Mouse (Mus musculus): ENCODE measurements around the gene Gm4141. TPM values are rescaled to one million over a fixed set of nuclear protein-coding genes. Genes with fewer than 3 reads are reported as not detected.
"Not testable (repeated sequence)": the region's sequence is repeated elsewhere in the genome, so short reads cannot be mapped to it uniquely, and the experiment has no call there.

The Gm4141 gene
- total RNA-seq (2012; rRNA removed) (not detected in 2 replicates), total RNA-seq (2014; rRNA removed) (not detected in 2 replicates), polyA plus RNA-seq (2012; ENCODE audit: insufficient read length, low read depth) (not detected in 2 replicates)

DNA sequence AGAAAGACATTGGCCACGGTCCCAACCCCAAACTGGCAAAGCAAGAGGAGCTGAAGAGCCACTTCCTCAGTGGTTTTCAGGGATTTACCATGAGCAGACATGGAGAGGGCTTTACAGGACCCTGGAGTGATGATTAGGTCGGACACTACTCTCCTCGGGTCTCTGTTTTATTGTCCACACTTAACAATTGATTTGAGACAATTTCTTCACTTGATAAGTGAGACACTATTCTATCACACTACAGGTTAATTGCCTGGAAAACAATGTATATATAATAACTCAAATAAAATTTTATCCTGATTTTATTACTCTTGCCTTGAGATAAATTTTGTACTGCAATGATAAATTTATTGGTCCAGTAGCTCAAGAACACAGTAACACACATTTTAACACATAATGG lies at the start of gene Gm4141:
TSS of gene Gm4141 (minus strand) at position 101 of the 400 bp plus-strand sequence.
- H3K9me3 ChIP-seq (replicated peaks; ENCODE audit: low read length); in situ Hi-C loops (cut with MboI; ENCODE audit: low pct_ligation_motif_present, low pct_unique_long_range_greater_than_20kb, low sequenced_read_pairs); DNase-seq (ENCODE audit: extremely low read depth); H3K4me1 ChIP-seq (ENCODE audit: control insufficient read depth in 1 of 2, insufficient read depth in 2 of 2); dilution Hi-C loops (cut with MboI; ENCODE audit: extremely low pct_ligation_motif_present, extremely low pct_unique_long_range_greater_than_20kb, low sequenced_read_pairs); H3K9ac ChIP-seq (ENCODE audit: insufficient read depth, low read depth); H3K4me3 ChIP-seq (replicated peaks in 1 of 3; ENCODE audit: low read depth in 2 of 3, low read length in 2 of 3, poor library complexity in 1 of 3); H3K79me2 ChIP-seq (replicated peaks; ENCODE audit: control insufficient read depth, extremely low read depth, insufficient read depth, poor library complexity, severe bottlenecking); H3K27ac ChIP-seq (ENCODE audit: insufficient read depth, low read depth); H3K4me2 ChIP-seq (ENCODE audit: insufficient read depth, low read depth, poor library complexity, severe bottlenecking); H3K27me3 ChIP-seq (replicated peaks); H3K36me3 ChIP-seq (replicated peaks in 1 of 2; ENCODE audit: control insufficient read depth in 1 of 2, insufficient read depth in 1 of 2, low read length in 1 of 2): not testable (repeated sequence)

DNA sequence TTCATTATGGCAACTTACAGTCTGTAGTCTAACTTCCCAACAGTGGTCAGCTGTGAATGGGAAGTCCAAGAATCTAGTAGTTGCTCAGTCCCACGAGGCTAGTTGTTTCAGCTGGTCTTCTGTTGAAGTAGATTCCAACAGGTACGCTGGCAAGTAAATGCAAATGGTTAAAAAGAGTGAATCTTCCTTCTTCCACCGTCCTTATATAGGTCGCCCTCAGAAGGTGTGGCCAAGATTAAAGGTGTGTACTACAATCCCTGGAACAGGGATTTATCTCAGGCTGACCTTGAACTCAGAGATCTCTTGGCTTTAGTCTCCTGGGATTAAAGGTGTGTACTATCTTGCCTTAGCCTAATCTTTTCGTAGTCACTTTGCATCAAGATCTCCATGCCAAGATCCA lies 22.9 kb upstream of the Gm4141 start, which contains the start of gene Gm4513:
TSS of gene Gm4513 (minus strand) at position 101 of the 400 bp plus-strand sequence.
- in situ Hi-C loops (cut with MboI; ENCODE audit: low pct_ligation_motif_present, low pct_unique_long_range_greater_than_20kb, low sequenced_read_pairs); DNase-seq (ENCODE audit: extremely low read depth); H3K4me1 ChIP-seq (ENCODE audit: control insufficient read depth in 1 of 2, insufficient read depth in 2 of 2); H3K27me3 ChIP-seq (replicated peaks); H3K79me2 ChIP-seq (replicated peaks; ENCODE audit: control insufficient read depth, extremely low read depth, insufficient read depth, poor library complexity, severe bottlenecking); dilution Hi-C loops (cut with MboI; ENCODE audit: extremely low pct_ligation_motif_present, extremely low pct_unique_long_range_greater_than_20kb, low sequenced_read_pairs); H3K9ac ChIP-seq (ENCODE audit: insufficient read depth, low read depth); H3K4me2 ChIP-seq (ENCODE audit: insufficient read depth, low read depth, poor library complexity, severe bottlenecking); H3K4me3 ChIP-seq (replicated peaks in 1 of 3; ENCODE audit: low read depth in 2 of 3, low read length in 2 of 3, poor library complexity in 1 of 3); H3K36me3 ChIP-seq (replicated peaks in 1 of 2; ENCODE audit: control insufficient read depth in 1 of 2, insufficient read depth in 1 of 2, low read length in 1 of 2); H3K9me3 ChIP-seq (replicated peaks; ENCODE audit: low read length); H3K27ac ChIP-seq (ENCODE audit: insufficient read depth, low read depth): not testable (repeated sequence)

DNA sequence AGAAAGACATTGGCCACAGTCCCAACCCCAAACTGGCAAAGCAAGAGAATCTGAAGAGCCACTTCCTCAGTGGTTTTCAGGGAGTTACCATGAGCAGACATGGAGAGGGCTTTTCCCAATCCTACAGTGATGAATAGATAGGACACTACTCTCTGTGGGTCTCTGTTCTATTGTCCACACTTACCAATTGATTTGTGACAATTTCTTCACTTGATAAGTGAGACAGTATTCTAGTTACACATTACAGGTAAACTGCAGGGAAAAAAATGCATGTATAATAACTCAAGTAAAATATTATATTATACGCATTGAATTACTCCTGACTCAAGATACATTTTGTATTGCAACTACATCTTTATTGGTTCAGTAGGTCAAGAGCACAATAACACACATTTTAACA lies 30.4 kb downstream of the Gm4141 start, which contains the start of gene Gm5726:
TSS of gene Gm5726 (minus strand) at position 101 of the 400 bp plus-strand sequence.
- H3K27ac ChIP-seq (ENCODE audit: insufficient read depth, low read depth); dilution Hi-C loops (cut with MboI; ENCODE audit: extremely low pct_ligation_motif_present, extremely low pct_unique_long_range_greater_than_20kb, low sequenced_read_pairs); H3K9ac ChIP-seq (ENCODE audit: insufficient read depth, low read depth); in situ Hi-C loops (cut with MboI; ENCODE audit: low pct_ligation_motif_present, low pct_unique_long_range_greater_than_20kb, low sequenced_read_pairs); H3K36me3 ChIP-seq (replicated peaks in 1 of 2; ENCODE audit: control insufficient read depth in 1 of 2, insufficient read depth in 1 of 2, low read length in 1 of 2); H3K27me3 ChIP-seq (replicated peaks); H3K4me3 ChIP-seq (replicated peaks in 1 of 3; ENCODE audit: low read depth in 2 of 3, low read length in 2 of 3, poor library complexity in 1 of 3); DNase-seq (ENCODE audit: extremely low read depth); H3K9me3 ChIP-seq (replicated peaks; ENCODE audit: low read length); H3K4me2 ChIP-seq (ENCODE audit: insufficient read depth, low read depth, poor library complexity, severe bottlenecking); H3K79me2 ChIP-seq (replicated peaks; ENCODE audit: control insufficient read depth, extremely low read depth, insufficient read depth, poor library complexity, severe bottlenecking); H3K4me1 ChIP-seq (ENCODE audit: control insufficient read depth in 1 of 2, insufficient read depth in 2 of 2): not testable (repeated sequence)

DNA sequence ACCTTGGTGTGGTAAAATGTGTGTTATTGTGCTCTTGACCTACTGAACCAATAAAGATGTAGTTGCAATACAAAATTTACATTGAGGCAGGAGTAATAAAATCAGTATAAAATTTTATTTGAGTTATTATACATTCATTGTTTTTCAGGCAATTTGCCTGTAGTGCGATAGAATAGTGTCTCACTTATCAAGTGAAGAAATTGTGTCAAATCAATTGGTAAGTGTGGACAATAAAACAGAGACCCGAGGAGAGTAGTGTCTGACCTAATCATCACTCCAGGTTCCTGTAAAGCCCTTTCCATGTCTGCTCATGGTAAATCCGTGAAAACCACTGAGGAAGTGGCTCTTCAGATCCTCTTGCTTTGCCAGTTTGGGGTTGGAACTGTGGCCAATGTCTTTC lies 42.5 kb downstream of the Gm4141 start, which contains the start of gene Vmn1r104:
TSS of gene Vmn1r104 (plus strand) at position 301 of the 400 bp plus-strand sequence.
- H3K79me2 ChIP-seq (replicated peaks; ENCODE audit: control insufficient read depth, extremely low read depth, insufficient read depth, poor library complexity, severe bottlenecking); H3K9me3 ChIP-seq (replicated peaks; ENCODE audit: low read length); H3K4me1 ChIP-seq (ENCODE audit: control insufficient read depth in 1 of 2, insufficient read depth in 2 of 2); H3K9ac ChIP-seq (ENCODE audit: insufficient read depth, low read depth); H3K27me3 ChIP-seq (replicated peaks); DNase-seq (ENCODE audit: extremely low read depth); in situ Hi-C loops (cut with MboI; ENCODE audit: low pct_ligation_motif_present, low pct_unique_long_range_greater_than_20kb, low sequenced_read_pairs); H3K36me3 ChIP-seq (replicated peaks in 1 of 2; ENCODE audit: control insufficient read depth in 1 of 2, insufficient read depth in 1 of 2, low read length in 1 of 2); H3K27ac ChIP-seq (ENCODE audit: insufficient read depth, low read depth); H3K4me3 ChIP-seq (replicated peaks in 1 of 3; ENCODE audit: low read depth in 2 of 3, low read length in 2 of 3, poor library complexity in 1 of 3); H3K4me2 ChIP-seq (ENCODE audit: insufficient read depth, low read depth, poor library complexity, severe bottlenecking); dilution Hi-C loops (cut with MboI; ENCODE audit: extremely low pct_ligation_motif_present, extremely low pct_unique_long_range_greater_than_20kb, low sequenced_read_pairs): not testable (repeated sequence)

Other genes with a start within 250 kb of the Gm4141 start
- gene Gm4133, start 242.2 kb downstream of the Gm4141 start, total RNA-seq (2012; rRNA removed), result not detected in 2 replicates
- gene Gm4133, start 242.2 kb downstream of the Gm4141 start, total RNA-seq (2014; rRNA removed), result not detected in 2 replicates
- gene Gm4133, start 242.2 kb downstream of the Gm4141 start, polyA plus RNA-seq (2012; ENCODE audit: insufficient read length, low read depth), result not detected in 2 replicates
- not detected in 2 replicates for gene Gm5728, start 200.8 kb downstream of the Gm4141 start, total RNA-seq (2012; rRNA removed)
- not detected in 2 replicates for gene Gm5728, start 200.8 kb downstream of the Gm4141 start, total RNA-seq (2014; rRNA removed)
- not detected in 2 replicates for gene Gm5728, start 200.8 kb downstream of the Gm4141 start, polyA plus RNA-seq (2012; ENCODE audit: insufficient read length, low read depth)
- not detected in 2 replicates for gene Vmn1r100, start 158.3 kb downstream of the Gm4141 start, total RNA-seq (2012; rRNA removed)
- not detected in 2 replicates for gene Vmn1r100, start 158.3 kb downstream of the Gm4141 start, total RNA-seq (2014; rRNA removed)
- not detected in 2 replicates for gene Vmn1r100, start 158.3 kb downstream of the Gm4141 start, polyA plus RNA-seq (2012; ENCODE audit: insufficient read length, low read depth)
- not detected in 2 replicates for gene Vmn1r101, start 133.6 kb downstream of the Gm4141 start, total RNA-seq (2012; rRNA removed)
- not detected in 2 replicates for gene Vmn1r101, start 133.6 kb downstream of the Gm4141 start, total RNA-seq (2014; rRNA removed)
- gene Vmn1r101, start 133.6 kb downstream of the Gm4141 start, polyA plus RNA-seq (2012; ENCODE audit: insufficient read length, low read depth), result not detected in 2 replicates
- not detected in 2 replicates for gene Gm10670, start 101.3 kb downstream of the Gm4141 start, total RNA-seq (2012; rRNA removed)
- gene Gm10670, start 101.3 kb downstream of the Gm4141 start, total RNA-seq (2014; rRNA removed), result not detected in 2 replicates
- gene Gm10670, start 101.3 kb downstream of the Gm4141 start, polyA plus RNA-seq (2012; ENCODE audit: insufficient read length, low read depth), result not detected in 2 replicates
- not detected in 2 replicates for gene Vmn1r103, start 65.7 kb downstream of the Gm4141 start, total RNA-seq (2012; rRNA removed)
- gene Vmn1r103, start 65.7 kb downstream of the Gm4141 start, total RNA-seq (2014; rRNA removed), result not detected in 2 replicates
- not detected in 2 replicates for gene Vmn1r103, start 65.7 kb downstream of the Gm4141 start, polyA plus RNA-seq (2012; ENCODE audit: insufficient read length, low read depth)
- not detected in 2 replicates for gene Vmn1r104, start 42.4 kb downstream of the Gm4141 start, total RNA-seq (2012; rRNA removed)
- gene Vmn1r104, start 42.4 kb downstream of the Gm4141 start, total RNA-seq (2014; rRNA removed), result not detected in 2 replicates
- not detected in 2 replicates for gene Vmn1r104, start 42.4 kb downstream of the Gm4141 start, polyA plus RNA-seq (2012; ENCODE audit: insufficient read length, low read depth)
- gene Gm5726, start 30.5 kb downstream of the Gm4141 start, total RNA-seq (2012; rRNA removed), result not detected in 2 replicates
- gene Gm5726, start 30.5 kb downstream of the Gm4141 start, total RNA-seq (2014; rRNA removed), result not detected in 2 replicates
- gene Gm5726, start 30.5 kb downstream of the Gm4141 start, polyA plus RNA-seq (2012; ENCODE audit: insufficient read length, low read depth), result not detected in 2 replicates
- not detected in 2 replicates for gene Gm4513, start 22.8 kb upstream of the Gm4141 start, total RNA-seq (2012; rRNA removed)
- gene Gm4513, start 22.8 kb upstream of the Gm4141 start, total RNA-seq (2014; rRNA removed), result not detected in 2 replicates
- not detected in 2 replicates for gene Gm4513, start 22.8 kb upstream of the Gm4141 start, polyA plus RNA-seq (2012; ENCODE audit: insufficient read length, low read depth)
- not detected in 2 replicates for gene Vmn1r107, start 92.7 kb upstream of the Gm4141 start, total RNA-seq (2012; rRNA removed)
- not detected in 2 replicates for gene Vmn1r107, start 92.7 kb upstream of the Gm4141 start, total RNA-seq (2014; rRNA removed)
- not detected in 2 replicates for gene Vmn1r107, start 92.7 kb upstream of the Gm4141 start, polyA plus RNA-seq (2012; ENCODE audit: insufficient read length, low read depth)
- gene Vmn1r111, start 127.0 kb upstream of the Gm4141 start, total RNA-seq (2012; rRNA removed), result not detected in 2 replicates
- not detected in 2 replicates for gene Vmn1r111, start 127.0 kb upstream of the Gm4141 start, total RNA-seq (2014; rRNA removed)
- gene Vmn1r111, start 127.0 kb upstream of the Gm4141 start, polyA plus RNA-seq (2012; ENCODE audit: insufficient read length, low read depth), result not detected in 2 replicates
- gene Gm10668, start 154.4 kb upstream of the Gm4141 start, total RNA-seq (2012; rRNA removed), result not detected in 2 replicates
- not detected in 2 replicates for gene Gm10668, start 154.4 kb upstream of the Gm4141 start, total RNA-seq (2014; rRNA removed)
- not detected in 2 replicates for gene Gm10668, start 154.4 kb upstream of the Gm4141 start, polyA plus RNA-seq (2012; ENCODE audit: insufficient read length, low read depth)
- not detected in 2 replicates for gene Vmn1r112, start 194.9 kb upstream of the Gm4141 start, total RNA-seq (2012; rRNA removed)
- gene Vmn1r112, start 194.9 kb upstream of the Gm4141 start, total RNA-seq (2014; rRNA removed), result not detected in 2 replicates
- gene Vmn1r112, start 194.9 kb upstream of the Gm4141 start, polyA plus RNA-seq (2012; ENCODE audit: insufficient read length, low read depth), result not detected in 2 replicates
- gene Vmn1r113, start 211.0 kb upstream of the Gm4141 start, total RNA-seq (2012; rRNA removed), result not detected in 2 replicates
- not detected in 2 replicates for gene Vmn1r113, start 211.0 kb upstream of the Gm4141 start, total RNA-seq (2014; rRNA removed)
- gene Vmn1r113, start 211.0 kb upstream of the Gm4141 start, polyA plus RNA-seq (2012; ENCODE audit: insufficient read length, low read depth), result not detected in 2 replicates
- not detected in 2 replicates for gene Vmn1r114, start 235.9 kb upstream of the Gm4141 start, total RNA-seq (2012; rRNA removed)
- gene Vmn1r114, start 235.9 kb upstream of the Gm4141 start, total RNA-seq (2014; rRNA removed), result not detected in 2 replicates
- gene Vmn1r114, start 235.9 kb upstream of the Gm4141 start, polyA plus RNA-seq (2012; ENCODE audit: insufficient read length, low read depth), result not detected in 2 replicates